Mouse (Mus musculus) ES-E14 (cell line): ENCODE data around the gene Atp6v0e. TPM values are rescaled to one million over a fixed set of nuclear protein-coding genes. Genes with fewer than 3 reads are reported as not detected.

Experiments used
- DNase-seq: peaks from one replicate; pipeline ENCODE4 v3.0.0-alpha.2; 2013; ENCODE audit warnings: low read depth, low spot score
- H3K27ac ChIP-seq: 2 replicates; pipeline ENCODE4 v1.5.1; 2012; ENCODE audit warnings: low read depth, mild to moderate bottlenecking, low read length, moderate library complexity, mixed read lengths; ENCODE audit not compliant: poor library complexity, insufficient read depth, severe bottlenecking
- H3K36me3 ChIP-seq: 2 replicates; pipeline ENCODE4 v1.6.1; 2012; ENCODE audit warnings: mild to moderate bottlenecking, low read length, moderate library complexity, mixed read lengths; ENCODE audit not compliant: control insufficient read depth, poor library complexity, insufficient read depth, severe bottlenecking
- H3K4me1 ChIP-seq, 2 experiments: fragments of 150-350 bp in 1 of 2; sonication (generic) in 1 of 2; 2 replicates each; pipeline ENCODE4 v1.6.1; 2012; ENCODE audit warnings: low read length in 2 of 2, mild to moderate bottlenecking in 1 of 2, mixed read lengths in 1 of 2; ENCODE audit not compliant: control insufficient read depth in 2 of 2, insufficient read depth in 2 of 2, poor library complexity in 1 of 2
- H3K4me3 ChIP-seq, 2 experiments: fragments of 150-350 bp in 1 of 2; sonication (generic) in 1 of 2; 2 replicates each; pipeline ENCODE4 v1.5.1; 2012; ENCODE audit warnings: low read length in 2 of 2, low read depth in 1 of 2, mild to moderate bottlenecking in 1 of 2, mixed read lengths in 1 of 2; ENCODE audit not compliant: insufficient read depth in 1 of 2, poor library complexity in 1 of 2, severe bottlenecking in 1 of 2
- H3K9ac ChIP-seq: 2 replicates; pipeline ENCODE4 v1.6.1; 2012; ENCODE audit warnings: low read depth, mild to moderate bottlenecking, low read length, mixed read lengths; ENCODE audit not compliant: poor library complexity, insufficient read depth, severe bottlenecking
- H3K9me3 ChIP-seq: fragments of 150-350 bp; sonication (generic); 2 replicates; pipeline ENCODE4 v1.6.1; 2012; ENCODE audit warnings: low read depth, mild to moderate bottlenecking, low read length; ENCODE audit not compliant: control insufficient read depth, insufficient read depth
- CHD2 ChIP-seq: IDR thresholded peaks from 2 replicates; pipeline ENCODE4 v1.6.1; 2014; ENCODE audit warnings: mild to moderate bottlenecking, low read depth, low read length, inconsistent platforms
- HCFC1 ChIP-seq: IDR thresholded peaks from 2 replicates; pipeline ENCODE4 v1.6.1; 2012; ENCODE audit warnings: low read length, inconsistent platforms, borderline replicate concordance; ENCODE audit not compliant: insufficient read depth
- MAFK ChIP-seq: IDR thresholded peaks from 2 replicates; pipeline ENCODE4 v1.6.1; 2014; ENCODE audit warnings: mild to moderate bottlenecking, low read depth, low read length, inconsistent platforms; ENCODE audit not compliant: insufficient read depth
- ZC3H11A ChIP-seq: IDR thresholded peaks from 2 replicates; pipeline ENCODE4 v1.6.1; 2012; ENCODE audit warnings: low read depth, mild to moderate bottlenecking, inconsistent platforms, low read length, borderline replicate concordance
- ZNF384 ChIP-seq: IDR thresholded peaks from 2 replicates; pipeline ENCODE4 v1.6.1; 2012; ENCODE audit warnings: low read depth, low read length, inconsistent platforms
- in situ Hi-C, 2 experiments: fragments of 600-800 bp; cut with MboI; formaldehyde crosslinking; loops; one replicate each; pipeline ENCODE4 v1.15.1; 2025; ENCODE audit warnings: low sequenced_read_pairs in 2 of 2, inconsistent platforms in 1 of 2; ENCODE audit not compliant: unreplicated experiment in 2 of 2
- total RNA-seq: library from RNA; depleted of rRNA; stranded (reverse); fragments of 300-350 nt; gene quantifications from 2 replicates; pipeline ENCODE4 v1.2.3, GENCODE M21; 2012

Atp6v0e gene
- total RNA-seq, 1 experiment, result 252 TPM

DNA sequence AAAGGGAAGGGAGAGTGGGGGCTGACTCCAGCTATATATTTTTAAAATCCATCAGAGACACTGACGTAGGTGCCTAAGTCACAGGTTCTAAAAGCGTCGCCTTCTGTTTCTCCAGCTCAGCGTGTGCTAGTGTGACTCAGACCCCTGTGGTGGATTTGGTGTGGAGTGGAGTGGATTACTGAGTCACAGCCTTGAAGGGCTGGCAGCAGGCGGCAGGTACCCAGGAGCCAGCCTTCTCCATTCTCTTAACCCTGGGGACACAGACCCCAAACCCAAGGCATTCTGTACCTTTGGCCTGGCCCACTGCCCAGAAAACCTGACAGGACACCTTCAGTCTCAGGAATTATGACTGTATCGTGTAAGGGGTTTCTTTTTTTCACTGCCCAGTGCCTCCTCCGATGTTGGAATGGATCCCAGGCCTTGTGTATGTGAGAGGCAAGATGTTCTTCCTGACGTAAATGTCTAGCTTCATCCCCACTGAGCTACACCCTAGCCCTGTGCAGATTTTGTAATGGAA is 31.2 kb upstream of the Atp6v0e start:
- no peaks in the 10 kb centered on the region for H3K9me3 ChIP-seq
- H3K9ac ChIP-seq, result no peak overlapping the region
- no peak for TF ChIP-seq MAFK
- H3K27ac ChIP-seq, result no peak overlapping the region
- H3K4me3 ChIP-seq, result no peak overlapping the region
- no peak for DNase-seq
- H3K36me3 ChIP-seq, result peaks cover 45% of the 10 kb centered on the region; the same call in 1 of the 2 replicates
- in situ Hi-C loops, result loop anchor here in 1 of 2 experiments (10.0 kb wide), 1 partner anchor 167 kb away; no protein-coding TSS in a partner anchor
- H3K4me1 ChIP-seq, result peaks cover 0 to 4% of the 10 kb centered on the region in 2 experiments; a peak in 2 of 4 replicates

- in situ Hi-C loops, result loop anchor here in 1 of 2 experiments (10.0 kb wide), 1 partner anchor 168 kb away; no protein-coding TSS in a partner anchor
- DNase-seq, result no peak
- no peak overlapping the region for H3K9ac ChIP-seq
- TF ChIP-seq CHD2 (no peak), ZC3H11A (no peak), MAFK (no peak), ZNF384 (no peak), HCFC1 (no peak)
- no peaks in the 10 kb centered on the region for H3K9me3 ChIP-seq
- H3K27ac ChIP-seq, result no peak overlapping the region
- peaks cover 43% of the 10 kb centered on the region; the same call in 1 of the 2 replicates for H3K36me3 ChIP-seq
- H3K4me3 ChIP-seq, result no peak overlapping the region
- H3K4me1 ChIP-seq, result peaks cover 0 to 4% of the 10 kb centered on the region in 2 experiments; a peak in 1 of 4 replicates
These were observed 29.8 kb upstream of the Atp6v0e start for GRCm38 (mm10) chr17:26633186-26633585.

DNA sequence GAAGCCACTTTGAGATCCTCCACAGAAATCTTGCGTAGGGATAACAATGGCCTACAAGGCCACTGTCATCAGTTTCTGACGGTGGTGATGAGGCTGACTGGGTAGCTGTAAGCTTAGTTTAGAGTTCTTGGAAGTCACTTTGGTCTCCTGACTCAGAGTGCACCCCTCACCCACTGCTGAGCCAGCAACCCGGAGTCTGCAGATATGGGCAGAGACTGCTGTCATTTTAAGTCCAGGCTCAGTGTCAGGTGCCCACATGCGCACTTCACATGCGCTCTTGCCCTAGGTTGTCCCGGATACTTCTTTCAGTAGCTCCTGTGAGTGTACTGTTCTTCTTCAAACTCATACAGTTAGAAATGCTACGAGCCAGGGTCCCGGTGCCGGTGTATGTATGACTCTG is 29.1 kb upstream of the Atp6v0e start:
- peaks cover 0 to 6% of the 10 kb centered on the region in 2 experiments; a peak in 1 of 4 replicates for H3K4me1 ChIP-seq
- TF ChIP-seq CHD2 (no peak), ZC3H11A (no peak), HCFC1 (no peak), ZNF384 (no peak), MAFK (no peak)
- no peak overlapping the region for H3K4me3 ChIP-seq
- no peaks in the 10 kb centered on the region for H3K9me3 ChIP-seq
- in situ Hi-C loops, result loop anchor here in 1 of 2 experiments (10.0 kb wide), 1 partner anchor 169 kb away; no protein-coding TSS in a partner anchor
- DNase-seq, result no peak
- H3K9ac ChIP-seq, result no peak overlapping the region
- H3K27ac ChIP-seq, result no peak overlapping the region
- H3K36me3 ChIP-seq, result peaks cover 48% of the 10 kb centered on the region; the same call in 1 of the 2 replicates

DNA sequence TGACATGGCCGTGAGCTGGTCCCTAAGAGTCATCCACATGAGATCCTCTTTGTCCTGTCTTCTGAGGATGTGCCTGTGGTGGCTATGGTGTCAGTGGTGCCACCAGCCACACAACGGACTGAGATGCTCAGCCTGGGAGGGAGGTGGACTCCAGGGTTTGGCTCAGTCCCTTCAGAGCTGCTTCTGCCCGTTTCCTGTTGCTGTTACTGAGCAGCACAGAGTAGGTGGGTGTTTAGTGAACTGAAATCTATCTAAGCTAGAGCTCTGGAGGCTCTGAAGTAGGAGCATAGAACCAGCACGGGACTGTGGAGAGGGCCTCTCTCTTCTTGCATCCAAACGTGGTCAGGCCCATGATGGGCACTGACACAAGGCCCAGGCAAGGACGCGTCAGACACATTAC is 28.5 kb upstream of the Atp6v0e start:
- Histone ChIP-seq H3K27ac (no peak overlapping the region), H3K4me1 (peaks cover 0 to 6% of the 10 kb centered on the region in 2 experiments; a peak in 1 of 4 replicates), H3K4me3 (no peak overlapping the region), H3K9ac (no peak overlapping the region), H3K36me3 (peaks cover 49% of the 10 kb centered on the region), H3K9me3 (no peaks in the 10 kb centered on the region)
- in situ Hi-C loops, result loop anchor here in 1 of 2 experiments (10.0 kb wide), 1 partner anchor 170 kb away; no protein-coding TSS in a partner anchor
- DNase-seq, result no peak
- TF ChIP-seq ZNF384 (no peak), CHD2 (no peak), HCFC1 (no peak), ZC3H11A (no peak), MAFK (no peak)
